Mouse (Mus musculus): ENCODE measurements at regions not wholly inside any gene's neighbourhood (a gene's known extent, or its start where the extent isn't known, plus 50 kb on each side); places are given as distances from the start of the nearest gene placed in this dataset.

DNA sequence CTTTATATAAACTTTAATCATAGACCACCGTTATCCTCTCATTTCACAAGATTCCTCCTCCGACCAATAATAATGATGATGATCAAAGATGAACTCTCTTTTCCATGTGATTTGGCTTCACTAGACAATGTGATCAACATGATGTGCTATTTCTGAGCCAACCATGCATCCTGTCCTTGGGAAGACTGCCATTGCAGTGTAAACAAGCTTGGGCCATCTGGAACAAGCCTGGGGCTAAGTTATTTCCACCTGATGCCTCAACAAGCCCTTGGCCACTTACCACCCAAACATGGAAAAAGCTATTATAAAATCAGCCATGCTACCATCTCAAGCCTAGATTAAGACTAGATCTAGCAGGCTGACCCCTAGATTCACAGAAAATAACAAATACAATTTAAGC is 542.9 kb downstream of the Gm9195 start:
- TF ChIP-seq GATA1 (IDR thresholded peaks at IDR 0.05; ENCODE audit: borderline replicate concordance, low read length) (no peak), FLI1 (IDR thresholded peaks at IDR 0.05; ENCODE audit: low read length) (no peak)
- Histone ChIP-seq H3K27me3 (replicated peaks) (no peaks in the 10 kb centered on the region), H3K4me3 (replicated peaks) (no peak overlapping the region), H3K36me3 (replicated peaks; ENCODE audit: low read length) (no peaks in the 10 kb centered on the region), H3K9me3 (no peaks in the 10 kb centered on the region), H3K4me1 (no peaks in the 10 kb centered on the region)

DNA sequence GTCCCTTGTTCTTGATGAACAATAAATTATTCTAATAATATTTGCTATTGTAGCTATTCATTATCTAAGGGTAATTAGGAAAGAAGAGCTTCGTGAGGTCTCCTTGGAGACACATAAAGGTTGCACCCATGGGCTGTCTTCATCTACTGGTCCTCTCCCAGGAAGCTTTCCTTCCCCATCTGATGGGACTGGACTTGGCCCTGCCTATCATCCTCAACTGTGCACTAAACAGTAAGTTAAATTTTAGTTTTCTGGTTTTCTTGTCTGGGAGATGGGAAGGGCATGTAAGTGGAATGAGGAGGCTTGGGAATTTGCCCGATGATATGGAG is 554.5 kb downstream of the Gm9195 start:
- H3K4me3 ChIP-seq (replicated peaks) = no peak overlapping the region
- no peaks in the 10 kb centered on the region for H3K4me1 ChIP-seq
- no peak for TF ChIP-seq FLI1 (IDR thresholded peaks at IDR 0.05; ENCODE audit: low read length)
- TF ChIP-seq GATA1 (IDR thresholded peaks at IDR 0.05; ENCODE audit: borderline replicate concordance, low read length) = no peak
- peaks cover 18% of the 10 kb centered on the region for H3K9me3 ChIP-seq
- no peaks in the 10 kb centered on the region for H3K36me3 ChIP-seq (replicated peaks; ENCODE audit: low read length)
- H3K27me3 ChIP-seq (replicated peaks) = no peaks in the 10 kb centered on the region

DNA sequence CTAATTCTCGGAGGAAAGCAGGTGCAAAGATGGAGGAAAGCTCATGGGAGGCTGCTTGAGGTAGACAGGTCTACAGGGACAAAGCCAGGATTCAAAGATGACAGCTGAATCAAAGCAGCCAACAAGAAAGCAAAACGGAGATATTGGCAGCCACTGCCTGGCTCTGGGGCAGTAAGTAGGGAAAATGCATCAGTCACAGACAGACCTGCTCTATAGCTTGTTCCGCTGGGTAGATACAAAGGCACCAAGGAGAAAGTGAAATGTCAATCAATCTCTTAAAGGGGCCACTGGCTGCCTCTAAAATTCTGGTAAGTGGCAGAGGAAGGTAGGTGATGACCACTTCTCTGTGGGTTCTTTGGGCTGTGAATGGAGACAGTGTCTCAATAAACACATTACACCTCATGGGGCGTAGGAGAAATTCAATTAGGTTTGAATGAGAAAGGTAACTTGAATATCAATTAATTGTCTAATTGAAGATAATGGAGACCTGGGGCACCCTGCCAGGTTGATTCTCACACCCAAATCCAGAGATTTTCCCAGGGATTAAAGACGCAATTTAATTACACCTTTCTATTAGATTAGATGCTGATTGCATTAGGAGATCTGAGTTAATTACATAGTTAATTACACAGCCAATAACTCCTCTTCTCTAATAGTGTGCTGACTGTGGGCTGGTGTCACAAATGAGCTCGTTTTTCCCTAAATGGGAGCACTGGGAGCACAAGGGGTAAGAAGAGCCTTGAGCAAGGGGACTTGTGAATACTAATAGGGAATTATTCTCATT is 555.1 kb downstream of the Gm9195 start:
- Histone ChIP-seq H3K4me3 (replicated peaks) (no peak overlapping the region), H3K27me3 (replicated peaks) (no peaks in the 10 kb centered on the region), H3K9me3 (peaks cover 23% of the 10 kb centered on the region), H3K36me3 (replicated peaks; ENCODE audit: low read length) (no peaks in the 10 kb centered on the region), H3K4me1 (no peaks in the 10 kb centered on the region)
- no peak for TF ChIP-seq GATA1 (IDR thresholded peaks at IDR 0.05; ENCODE audit: borderline replicate concordance, low read length)
- TF ChIP-seq FLI1 (IDR thresholded peaks at IDR 0.05; ENCODE audit: low read length) = no peak

- TF ChIP-seq GATA1 (IDR thresholded peaks at IDR 0.05; ENCODE audit: borderline replicate concordance, low read length) (no peak), FLI1 (IDR thresholded peaks at IDR 0.05; ENCODE audit: low read length) (no peak)
- Histone ChIP-seq H3K27me3 (replicated peaks) (no peaks in the 10 kb centered on the region), H3K9me3 (no peaks in the 10 kb centered on the region), H3K4me3 (replicated peaks) (no peak overlapping the region), H3K36me3 (replicated peaks; ENCODE audit: low read length) (no peaks in the 10 kb centered on the region), H3K4me1 (no peaks in the 10 kb centered on the region)
Observed at GRCm38 (mm10) chr14:71915964-71916363, 575.7 kb downstream of the Gm9195 start.

GRCm38 (mm10) chr14:71910936-71911335 is 580.7 kb downstream of the Gm9195 start:
- Histone ChIP-seq H3K9me3 (no peaks in the 10 kb centered on the region), H3K4me3 (replicated peaks) (no peak overlapping the region), H3K4me1 (no peaks in the 10 kb centered on the region), H3K36me3 (replicated peaks; ENCODE audit: low read length) (no peaks in the 10 kb centered on the region), H3K27me3 (replicated peaks) (no peaks in the 10 kb centered on the region)
- TF ChIP-seq GATA1 (IDR thresholded peaks at IDR 0.05; ENCODE audit: borderline replicate concordance, low read length) (no peak), FLI1 (IDR thresholded peaks at IDR 0.05; ENCODE audit: low read length) (no peak)

- H3K9me3 ChIP-seq = no peaks in the 10 kb centered on the region
- H3K4me1 ChIP-seq = no peaks in the 10 kb centered on the region
- no peaks in the 10 kb centered on the region for H3K27me3 ChIP-seq (replicated peaks)
- H3K36me3 ChIP-seq (replicated peaks; ENCODE audit: low read length) = no peaks in the 10 kb centered on the region
- H3K4me3 ChIP-seq (replicated peaks) = no peak overlapping the region
- TF ChIP-seq GATA1 (IDR thresholded peaks at IDR 0.05; ENCODE audit: borderline replicate concordance, low read length) (no peak), FLI1 (IDR thresholded peaks at IDR 0.05; ENCODE audit: low read length) (no peak)
Observed at GRCm38 (mm10) chr14:71895468-71895867, 596.2 kb downstream of the Gm9195 start.

DNA sequence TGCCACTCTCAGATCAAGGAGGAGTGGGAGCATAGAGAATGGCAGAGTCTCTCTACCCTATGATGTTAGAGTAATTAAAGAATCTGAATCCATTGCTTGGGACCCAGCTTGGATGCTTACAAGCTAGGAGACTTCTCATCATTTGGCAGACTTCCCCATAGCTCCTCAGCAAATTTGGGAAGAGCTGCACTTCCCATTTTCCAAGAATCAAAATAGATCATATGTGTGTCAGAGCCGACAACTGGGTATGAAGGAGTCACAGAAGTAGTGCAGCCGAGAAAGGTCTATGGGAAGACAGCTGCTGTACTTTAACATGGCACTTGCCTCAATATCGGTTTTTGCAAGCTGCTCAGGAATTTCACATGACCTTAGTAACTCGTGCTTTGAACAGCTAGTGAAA is 596.8 kb downstream of the Gm9195 start:
- H3K4me1 ChIP-seq = no peaks in the 10 kb centered on the region
- H3K9me3 ChIP-seq = no peaks in the 10 kb centered on the region
- H3K36me3 ChIP-seq (replicated peaks; ENCODE audit: low read length) = no peaks in the 10 kb centered on the region
- no peaks in the 10 kb centered on the region for H3K27me3 ChIP-seq (replicated peaks)
- no peak for TF ChIP-seq FLI1 (IDR thresholded peaks at IDR 0.05; ENCODE audit: low read length)
- no peak for TF ChIP-seq GATA1 (IDR thresholded peaks at IDR 0.05; ENCODE audit: borderline replicate concordance, low read length)
- no peak overlapping the region for H3K4me3 ChIP-seq (replicated peaks)

- no peak for TF ChIP-seq GATA1 (IDR thresholded peaks at IDR 0.05; ENCODE audit: borderline replicate concordance, low read length)
- no peak for TF ChIP-seq FLI1 (IDR thresholded peaks at IDR 0.05; ENCODE audit: low read length)
- H3K27me3 ChIP-seq (replicated peaks) = no peaks in the 10 kb centered on the region
- no peaks in the 10 kb centered on the region for H3K36me3 ChIP-seq (replicated peaks; ENCODE audit: low read length)
- no peak overlapping the region for H3K4me3 ChIP-seq (replicated peaks)
- H3K4me1 ChIP-seq = no peaks in the 10 kb centered on the region
- H3K9me3 ChIP-seq = no peaks in the 10 kb centered on the region
Observed at GRCm38 (mm10) chr14:71893361-71893760, 598.3 kb downstream of the Gm9195 start.

DNA sequence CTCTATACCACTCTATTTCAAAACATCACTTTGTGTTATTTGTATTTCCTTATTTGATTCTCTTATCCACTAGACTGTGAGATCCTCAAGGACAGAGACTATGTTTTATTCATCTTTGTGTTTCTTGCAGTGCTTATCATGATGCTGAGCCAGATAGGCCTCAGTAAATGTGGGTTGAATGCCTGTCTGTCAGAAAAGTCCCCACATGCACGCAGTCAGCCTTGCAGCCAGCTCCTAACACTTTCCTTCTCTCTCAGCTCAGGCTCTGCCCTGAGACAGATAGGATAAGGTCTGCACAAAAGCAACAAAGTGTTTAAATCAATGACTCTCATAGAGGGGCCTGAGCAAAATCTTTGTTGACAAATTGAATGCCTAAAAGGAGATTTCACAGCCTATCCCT is 600.0 kb downstream of the Gm9195 start:
- Histone ChIP-seq H3K4me3 (replicated peaks) (no peak overlapping the region), H3K4me1 (no peaks in the 10 kb centered on the region), H3K36me3 (replicated peaks; ENCODE audit: low read length) (no peaks in the 10 kb centered on the region), H3K9me3 (no peaks in the 10 kb centered on the region), H3K27me3 (replicated peaks) (no peaks in the 10 kb centered on the region)
- TF ChIP-seq GATA1 (IDR thresholded peaks at IDR 0.05; ENCODE audit: borderline replicate concordance, low read length) (no peak), FLI1 (IDR thresholded peaks at IDR 0.05; ENCODE audit: low read length) (no peak)

DNA sequence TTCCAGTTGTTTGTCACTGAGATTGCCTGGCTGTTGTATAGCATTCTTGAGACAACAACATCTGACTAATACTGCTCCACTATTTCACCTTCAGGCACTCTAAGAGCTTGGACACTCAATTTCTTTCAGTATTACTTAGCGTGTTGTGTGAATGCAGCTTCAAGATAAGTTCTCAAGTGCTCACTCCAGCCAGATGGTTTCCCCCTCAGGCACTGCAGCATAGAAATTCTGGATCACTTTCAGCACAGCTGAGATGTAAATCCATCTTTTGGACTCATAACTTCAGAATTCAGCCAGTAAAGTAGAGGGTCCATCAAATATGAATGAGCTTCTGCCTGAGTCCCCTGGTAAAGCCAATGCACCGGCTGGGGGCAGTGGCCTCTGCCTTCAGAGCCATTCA is 608.8 kb downstream of the Gm9195 start:
- no peaks in the 10 kb centered on the region for H3K4me1 ChIP-seq
- no peaks in the 10 kb centered on the region for H3K36me3 ChIP-seq (replicated peaks; ENCODE audit: low read length)
- H3K9me3 ChIP-seq = no peaks in the 10 kb centered on the region
- no peaks in the 10 kb centered on the region for H3K27me3 ChIP-seq (replicated peaks)
- TF ChIP-seq GATA1 (IDR thresholded peaks at IDR 0.05; ENCODE audit: borderline replicate concordance, low read length) (no peak), FLI1 (IDR thresholded peaks at IDR 0.05; ENCODE audit: low read length) (no peak)
- no peak overlapping the region for H3K4me3 ChIP-seq (replicated peaks)

All from megakaryocyte, embryonic 14.5 days (primary cell).